Mouse (Mus musculus) spleen, adult 2 months (tissue): ENCODE measurements around the gene Rnasek.

Experiments used
- CTCF ChIP-seq: fragments of 200-500 bp; IDR thresholded peaks from 2 replicates; pipeline ENCODE4 v1.5.1; 2011; ENCODE audit warnings: mild to moderate bottlenecking, inconsistent platforms; ENCODE audit not compliant: insufficient read depth, insufficient read length, insufficient replicate concordance; ENCODE audit errors: extremely low read depth
- POLR2A ChIP-seq: fragments of 200-500 bp; IDR thresholded peaks from 2 replicates; pipeline ENCODE4 v1.6.1; 2011; ENCODE audit warnings: low read depth, low read length, inconsistent platforms

GRCm38 (mm10) chr11:70192157-70192556 is 47.5 kb downstream of the Rnasek start:
- no peak for TF ChIP-seq CTCF
- no peak for TF ChIP-seq POLR2A
